Mouse (Mus musculus) left cerebral cortex, adult 11 months (tissue): ENCODE results near the gene Cd53.

ENCODE experiments used
- DNase-seq: peaks from one replicate; pipeline ENCODE4 v3.0.0; 2022; ENCODE audit warnings: low spot score

The Cd53 gene

DNA sequence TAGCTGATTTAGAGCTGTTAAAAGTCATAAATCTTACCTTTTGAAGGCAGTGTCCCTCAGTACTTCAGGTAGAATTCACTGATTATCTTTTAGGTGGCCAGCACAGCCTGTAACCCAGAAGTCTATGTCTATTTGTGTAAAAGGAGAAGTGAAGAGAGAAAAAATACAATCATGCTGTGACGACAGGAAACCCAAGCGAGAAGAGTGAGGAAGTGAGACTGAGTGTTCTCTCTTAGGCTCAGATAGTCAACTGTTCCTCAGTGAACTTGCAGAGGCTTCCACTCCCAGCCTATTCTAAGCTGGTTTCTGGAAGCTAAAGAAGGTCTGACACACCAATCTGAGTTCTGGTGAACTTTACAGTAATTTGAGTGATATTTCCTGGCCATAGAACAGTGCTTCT lies at the start of gene Cd53:
TSS of gene Cd53 (minus strand) at position 220 of the 400 bp plus-strand sequence.
- DNase-seq: peak; percentile 2

DNA sequence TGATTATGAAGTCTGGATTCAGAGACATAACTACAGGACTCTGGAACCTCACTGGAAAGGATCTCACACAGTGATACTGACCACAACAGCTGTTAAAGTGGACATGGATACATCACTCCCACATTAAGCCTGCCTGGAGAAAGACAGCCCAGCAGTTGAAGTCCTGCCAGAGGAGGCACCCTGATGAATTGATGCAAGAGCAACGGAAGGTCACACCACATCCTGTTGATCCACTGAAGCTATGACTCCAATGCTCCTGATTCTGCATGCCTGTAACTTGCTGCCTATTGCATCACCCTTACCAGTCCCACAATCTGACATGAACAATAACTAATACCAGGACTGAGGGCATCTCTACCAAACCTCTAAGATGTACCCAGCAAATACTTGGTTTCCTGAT lies 42.2 kb upstream of the Cd53 start:
- DNase-seq: no peak

DNA sequence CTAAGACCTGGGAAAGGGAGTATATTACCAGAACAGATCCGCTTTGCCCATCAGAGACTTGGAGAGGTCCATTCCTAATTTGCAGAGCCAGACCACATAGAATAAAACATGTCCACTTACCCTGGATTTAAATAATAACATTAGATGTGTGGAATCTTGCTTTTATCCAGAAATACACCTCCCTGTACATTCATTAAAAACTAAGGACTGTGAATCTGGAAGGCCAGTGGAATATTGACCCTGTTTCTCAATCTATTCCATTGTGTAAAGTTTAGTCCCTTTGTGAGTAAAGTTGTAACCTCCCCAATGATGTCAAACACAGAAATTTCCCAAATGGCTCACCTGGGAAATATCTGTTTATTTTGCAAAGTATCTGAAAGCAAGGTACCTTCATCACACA lies 36.2 kb upstream of the Cd53 start, which contains the start of gene Olfr266:
TSS of gene Olfr266 (minus strand) at position 101 of the 400 bp plus-strand sequence.
- no peak for DNase-seq

- no peak for DNase-seq
Observed at GRCm38 (mm10) chr3:106817676-106818075, 27.7 kb upstream of the Cd53 start.

DNA sequence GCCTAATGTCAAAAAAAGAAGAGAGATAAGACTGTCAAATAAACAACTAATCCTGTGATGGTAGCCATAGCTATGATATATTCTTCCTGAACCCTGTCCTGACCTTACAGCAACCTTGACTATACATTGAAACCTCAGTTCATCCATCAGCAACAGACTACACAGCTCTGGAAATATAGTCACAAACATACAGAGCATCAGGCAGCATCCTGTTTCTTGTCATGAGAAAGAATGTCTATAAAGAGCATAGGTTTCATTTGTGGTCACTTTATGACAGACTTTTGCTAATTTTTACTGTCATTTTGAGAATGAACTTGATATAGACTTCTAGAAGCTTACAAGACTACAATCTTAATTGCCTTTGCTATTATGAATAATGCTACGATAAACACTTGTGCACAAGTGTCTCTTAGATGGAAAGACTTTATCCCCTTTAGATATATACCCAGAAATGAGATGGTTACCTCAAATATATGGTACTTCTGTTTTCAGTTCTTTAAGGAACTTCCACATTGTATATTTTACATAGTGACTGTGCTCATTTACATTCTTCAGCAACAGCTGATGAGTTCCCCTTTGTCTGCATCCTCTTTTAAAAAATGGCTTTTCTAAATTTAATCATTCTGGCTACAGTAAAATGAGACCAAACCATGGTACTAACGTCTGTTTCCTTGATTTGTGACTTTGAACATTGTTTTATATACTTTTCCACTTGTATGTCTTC lies 19.2 kb upstream of the Cd53 start:
- DNase-seq: no peak

GRCm38 (mm10) chr3:106798079-106798478 lies 8.1 kb upstream of the Cd53 start:
- no peak for DNase-seq

- DNase-seq: no peak
Observed at GRCm38 (mm10) chr3:106788440-106788887, 1.5 kb downstream of the Cd53 start.

- no peak for DNase-seq
Observed at GRCm38 (mm10) chr3:106787972-106788371, 2.0 kb downstream of the Cd53 start.

DNA sequence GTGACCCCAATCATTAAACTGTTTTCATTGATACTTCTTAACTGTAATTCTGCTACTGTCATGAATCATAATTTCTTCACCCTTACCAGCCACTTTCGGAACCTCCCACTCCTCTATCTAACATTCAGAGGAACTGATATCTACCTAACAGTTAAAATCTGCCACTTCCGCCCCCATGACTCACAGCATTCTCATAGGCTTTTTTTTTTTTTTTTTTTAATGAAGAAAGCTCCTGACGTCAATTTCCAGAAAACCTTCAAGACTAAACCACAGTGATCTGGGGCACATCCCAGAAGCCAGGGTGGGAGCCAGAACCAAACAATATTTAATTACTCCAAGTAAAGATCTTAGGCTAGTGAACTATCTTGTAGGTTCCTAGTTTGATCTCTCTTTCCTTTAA lies 4.8 kb downstream of the Cd53 start:
- DNase-seq: no peak

DNA sequence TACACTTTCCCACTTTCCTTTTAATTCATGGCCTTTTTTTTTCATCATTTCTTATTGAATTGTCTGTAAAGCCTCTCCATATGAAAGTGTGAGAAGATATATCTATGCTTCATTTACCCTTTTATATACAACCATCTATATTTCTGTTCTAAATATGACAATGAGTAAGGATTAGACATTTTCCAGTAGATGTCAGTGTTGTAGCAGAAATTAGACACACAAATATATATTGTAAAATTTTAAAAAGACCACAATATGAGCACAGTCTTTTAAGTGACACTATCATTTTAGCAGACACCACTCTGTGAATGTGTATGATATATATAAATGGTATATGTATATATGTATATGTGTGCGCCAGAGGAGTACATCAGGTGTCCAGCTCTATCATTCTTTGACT lies 18.1 kb downstream of the Cd53 start:
- DNase-seq: no peak

DNA sequence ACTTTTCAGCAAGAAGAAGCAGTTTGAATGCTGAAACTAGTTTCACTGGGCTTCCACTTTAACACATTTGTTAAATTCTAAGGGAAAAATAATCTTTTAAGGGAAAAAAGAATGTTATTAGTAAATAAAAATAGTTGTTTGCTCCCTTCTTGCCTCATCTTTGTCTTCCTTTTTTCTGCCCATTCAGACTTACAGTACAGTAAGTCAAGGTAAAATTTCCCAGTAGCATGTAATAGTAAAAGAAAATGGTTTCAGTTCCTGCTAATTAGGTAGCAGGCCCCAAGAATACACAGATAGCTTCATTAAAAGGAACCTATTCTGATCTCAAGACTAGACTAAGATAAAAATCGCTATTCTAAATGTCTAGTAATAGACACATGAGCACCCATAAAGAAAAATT lies 34.1 kb downstream of the Cd53 start:
- no peak for DNase-seq

- DNase-seq: peak; percentile 86
Observed at GRCm38 (mm10) chr3:106722028-106722945, 67.7 kb downstream of the Cd53 start.

DNA sequence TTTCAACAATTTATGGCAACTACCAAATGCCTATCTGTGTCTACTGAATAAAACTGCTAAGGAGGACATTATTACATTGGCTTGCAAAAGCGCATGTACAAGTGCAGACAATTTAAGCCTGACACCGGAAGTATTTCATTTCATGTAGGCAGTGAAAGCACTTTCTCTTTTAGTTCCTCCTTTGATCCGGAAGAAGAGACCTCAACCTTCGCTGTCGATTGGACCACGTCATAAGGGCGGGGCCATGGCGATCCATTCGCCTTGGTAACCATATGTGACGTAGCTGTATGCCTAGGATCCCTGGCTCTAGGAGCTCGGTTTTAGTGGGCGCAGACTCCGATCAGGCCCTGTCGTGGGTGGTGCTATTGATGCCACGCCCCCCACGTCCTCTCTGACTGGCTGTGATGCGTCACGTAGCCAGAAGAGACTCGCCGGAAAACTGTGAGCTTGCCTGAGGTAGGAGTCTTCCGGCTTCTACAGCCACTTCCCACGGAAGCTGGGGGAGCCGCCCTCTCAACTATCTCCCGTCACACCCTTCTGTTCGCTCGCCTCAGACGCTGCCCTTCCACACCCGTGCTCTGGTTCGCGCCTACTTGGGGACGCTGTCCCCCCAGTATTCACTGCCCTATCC lies 68.4 kb downstream of the Cd53 start:
- DNase-seq: peak; percentile 98
